In genomic region chr8:104033148-104033547, GRCm38 (mm10) we compare ENCODE assay signal across 13 mouse cellular contexts.
DNase-seq lines count a peak whose midpoint lies in the region; ATAC-seq and TF ChIP-seq lines count a peak whose summit lies in the region.
"Had no signal": no experiment of that assay in that cellular context is flagged by ENCODE, and none has a peak within 500 bp of the region (broad histone marks: within the 10 kb centered on the region; RNA-seq: fewer than 3 reads in every experiment).

No protein-coding gene starts in this region.

- no peak overlapping the region for H3K9ac ChIP-seq in hindbrain, embryonic 11.5 days (ENCODE audit: low read depth, low read length)
- no peak overlapping the region for H3K9ac ChIP-seq in hindbrain, embryonic 13.5 days
- no peak overlapping the region for H3K9ac ChIP-seq in lung, embryonic 14.5 days
- H3K9ac ChIP-seq: heart, embryonic 15.5 days; hindbrain, embryonic 15.5 days had no signal

- ATAC-seq in hindbrain, embryonic 11.5 days (ENCODE audit: low FRiP score): no peak
- ATAC-seq in hindbrain, embryonic 13.5 days (ENCODE audit: low FRiP score): no peak
- ATAC-seq in lung, embryonic 14.5 days (ENCODE audit: insufficient read depth): no peak

- no peak for TF ChIP-seq POLR2A in cortical plate, adult 2 months (IDR thresholded peaks at IDR 0.05; ENCODE audit: extremely low read depth, insufficient read depth, low read length)

- no peaks in the 10 kb centered on the region for H3K9me3 ChIP-seq in hindbrain, embryonic 11.5 days (ENCODE audit: control insufficient read depth, low read length)
- H3K9me3 ChIP-seq in hindbrain, embryonic 13.5 days: no peaks in the 10 kb centered on the region; the same call in 1 of the 2 replicates
- H3K9me3 ChIP-seq in lung, embryonic 14.5 days (ENCODE audit: low read depth, low read length): peaks cover 6% of the 10 kb centered on the region; the same call in 1 of the 2 replicates
- H3K9me3 ChIP-seq: hindbrain, embryonic 15.5 days had no signal

- H3K4me2 ChIP-seq in hindbrain, embryonic 11.5 days (replicated peaks; ENCODE audit: low read depth, low read length): no peak overlapping the region
- no peak overlapping the region for H3K4me2 ChIP-seq in hindbrain, embryonic 13.5 days
- no peak overlapping the region for H3K4me2 ChIP-seq in lung, embryonic 14.5 days
- H3K4me2 ChIP-seq: heart, embryonic 15.5 days; hindbrain, embryonic 15.5 days had no signal

- no peak overlapping the region for H3K27ac ChIP-seq in hindbrain, embryonic 11.5 days (ENCODE audit: low read depth, low read length)
- H3K27ac ChIP-seq in hindbrain, embryonic 13.5 days: no peak overlapping the region
- H3K27ac ChIP-seq in lung, embryonic 14.5 days (ENCODE audit: low read depth): no peak overlapping the region
- H3K27ac ChIP-seq in cortical plate, adult 2 months (ENCODE audit: insufficient read depth, low read length): no peak overlapping the region
- H3K27ac ChIP-seq: heart, embryonic 15.5 days; hindbrain, embryonic 15.5 days; limb, embryonic 10.5 days; midbrain, embryonic 10.5 days had no signal

- no peaks in the 10 kb centered on the region for H3K4me1 ChIP-seq in hindbrain, embryonic 11.5 days (replicated peaks; ENCODE audit: control insufficient read depth, insufficient read depth, low read length)
- 0 out of 2 replicates have a peak, but pooled peaks cover 2% of the 10 kb centered on the region for H3K4me1 ChIP-seq in hindbrain, embryonic 13.5 days (replicated peaks)
- H3K4me1 ChIP-seq in lung, embryonic 14.5 days (ENCODE audit: insufficient read depth): no peaks in the 10 kb centered on the region; the same call in 1 of the 2 replicates
- peaks cover 3% of the 10 kb centered on the region; the same call in 1 of the 2 replicates for H3K4me1 ChIP-seq in cortical plate, adult 2 months (ENCODE audit: control insufficient read depth, insufficient read depth, low read length)
- H3K4me1 ChIP-seq: hindbrain, embryonic 15.5 days had no signal

- no peaks in the 10 kb centered on the region for H3K36me3 ChIP-seq in hindbrain, embryonic 11.5 days (ENCODE audit: control insufficient read depth, insufficient read depth, low read length)
- no peaks in the 10 kb centered on the region for H3K36me3 ChIP-seq in hindbrain, embryonic 13.5 days
- no peaks in the 10 kb centered on the region for H3K36me3 ChIP-seq in lung, embryonic 14.5 days (ENCODE audit: insufficient read depth)
- H3K36me3 ChIP-seq: heart, embryonic 15.5 days; hindbrain, embryonic 15.5 days; limb, embryonic 10.5 days; midbrain, embryonic 10.5 days had no signal

- peak; percentile 18 for DNase-seq in hindbrain, embryonic 11.5 days (ENCODE audit: low spot score)
- peak; percentile 64 for DNase-seq in lung, embryonic 14.5 days
- DNase-seq in lung, postnatal 4 days: no peak
- peak; percentile 21 for DNase-seq in NIH3T3 (ENCODE audit: low read depth)
- no peak for DNase-seq in yolk sac, embryonic 10.5 days (ENCODE audit: low spot score)
- DNase-seq: cerebellum, adult 11-12 months had no signal

- no peak overlapping the region for H3K4me3 ChIP-seq in hindbrain, embryonic 11.5 days (ENCODE audit: low read depth, low read length)
- H3K4me3 ChIP-seq in hindbrain, embryonic 13.5 days: no peak overlapping the region
- H3K4me3 ChIP-seq in lung, embryonic 14.5 days (ENCODE audit: low read depth, low read length): no peak overlapping the region
- no peak overlapping the region for H3K4me3 ChIP-seq in cortical plate, adult 2 months (ENCODE audit: insufficient read depth, low read length)
- H3K4me3 ChIP-seq: heart, embryonic 15.5 days; hindbrain, embryonic 15.5 days; limb, embryonic 10.5 days; midbrain, embryonic 10.5 days; myocyte had no signal

- no peaks in the 10 kb centered on the region for H3K27me3 ChIP-seq in hindbrain, embryonic 11.5 days (ENCODE audit: control insufficient read depth, insufficient read depth, low read length)
- H3K27me3 ChIP-seq in hindbrain, embryonic 13.5 days: 0 out of 2 replicates have a peak, but pooled peaks cover 1% of the 10 kb centered on the region
- H3K27me3 ChIP-seq in lung, embryonic 14.5 days (ENCODE audit: insufficient read depth, low read length): no peaks in the 10 kb centered on the region
- H3K27me3 ChIP-seq: heart, embryonic 15.5 days; hindbrain, embryonic 15.5 days had no signal

- peak; percentile 59 for TF ChIP-seq CTCF in lung, embryonic 14.5 days (IDR thresholded peaks at IDR 0.05; ENCODE audit: low read depth)
- peak; percentile 50; the same call in 1 of the 2 replicates for TF ChIP-seq CTCF in cortical plate, adult 2 months (IDR thresholded peaks at IDR 0.05; ENCODE audit: extremely low read depth, insufficient read depth, low read length)

- WGBS in hindbrain, embryonic 11.5 days: 45% methylated on average over 2 of the region's 2 CpGs
- WGBS in hindbrain, embryonic 13.5 days: 52% methylated on average over 2 of the region's 2 CpGs
- WGBS in lung, embryonic 14.5 days: 55% methylated on average over 2 of the region's 2 CpGs

Comparison
In these comparisons a context has a peak if more than half of its experiments do, and no peak if none do; other contexts are left out.
1. DNase-seq: peak in hindbrain, embryonic 11.5 days (single experiment), lung, embryonic 14.5 days (single experiment) and NIH3T3 (single experiment); none in lung, postnatal 4 days (0 of 2) and yolk sac, embryonic 10.5 days (single experiment).